Mouse (Mus musculus) heart, embryonic 14.5 days (tissue): ENCODE measurements around the gene Abcg5. TPM values are rescaled to one million over a fixed set of nuclear protein-coding genes. Genes with fewer than 3 reads are reported as not detected.

ENCODE experiments used
- ATAC-seq: fragments of 200-750 bp; cut with Nextera tagmentation; 2 replicates; pipeline ENCODE4 v1.8.0; 2017; ENCODE audit warnings: low read depth, moderate TSS enrichment; ENCODE audit not compliant: insufficient number of reproducible peaks, insufficient read depth, low FRiP score
- H3K27ac ChIP-seq, 2 experiments: fragments of 200-500 bp in 1 of 2; fragments of 300-500 bp in 1 of 2; sonication (generic) in 1 of 2; replicated peaks in 1 of 2; 2 replicates each; pipeline ENCODE4 v1.5.1; 2012 to 2014; ENCODE audit warnings: low read depth in 2 of 2, low read length in 2 of 2, control low read depth in 1 of 2, mild to moderate bottlenecking in 1 of 2, mixed read lengths in 1 of 2; ENCODE audit not compliant: control insufficient read depth in 1 of 2, insufficient read depth in 1 of 2
- H3K27me3 ChIP-seq: fragments of 300-500 bp; sonication (generic); 2 replicates; pipeline ENCODE4 v1.6.1; 2014; ENCODE audit warnings: mild to moderate bottlenecking, low read length, control low read depth; ENCODE audit not compliant: control insufficient read depth, insufficient read depth
- H3K36me3 ChIP-seq: fragments of 300-500 bp; sonication (generic); 2 replicates; pipeline ENCODE4 v1.6.1; 2014; ENCODE audit warnings: mild to moderate bottlenecking, control low read depth, low read length, mixed read lengths; ENCODE audit not compliant: control insufficient read depth, insufficient read depth
- H3K4me1 ChIP-seq, 2 experiments: fragments of 200-500 bp in 1 of 2; fragments of 300-500 bp in 1 of 2; sonication (generic) in 1 of 2; 2 replicates each; pipeline ENCODE4 v1.6.1; 2012 to 2014; ENCODE audit warnings: low read length in 2 of 2, control low read depth in 1 of 2, mixed read lengths in 1 of 2; ENCODE audit not compliant: control insufficient read depth in 2 of 2, insufficient read depth in 2 of 2
- H3K4me2 ChIP-seq: fragments of 300-500 bp; sonication (generic); 2 replicates; pipeline ENCODE4 v1.6.1; 2014; ENCODE audit warnings: mild to moderate bottlenecking, low read length
- H3K4me3 ChIP-seq, 2 experiments: fragments of 200-500 bp in 1 of 2; fragments of 300-500 bp in 1 of 2; sonication (generic) in 1 of 2; 2 replicates each; pipeline ENCODE4 v1.5.1; 2012 to 2014; ENCODE audit warnings: low read length in 2 of 2, mild to moderate bottlenecking in 2 of 2, control low read depth in 1 of 2, low read depth in 1 of 2, moderate library complexity in 1 of 2; ENCODE audit not compliant: control insufficient read depth in 1 of 2, insufficient read depth in 1 of 2
- H3K9ac ChIP-seq: fragments of 300-500 bp; sonication (generic); 2 replicates; pipeline ENCODE4 v1.6.1; 2014; ENCODE audit warnings: mild to moderate bottlenecking, low read length
- H3K9me3 ChIP-seq: fragments of 300-500 bp; sonication (generic); 2 replicates; pipeline ENCODE4 v1.6.1; 2016; ENCODE audit warnings: low read length, control low read depth; ENCODE audit not compliant: control insufficient read depth
- WGBS: fragments of 180-500 bp; shearing (Covaris S2); extraction: QIAGEN DNeasy Blood & Tissue Kit; methylation state at CpG from one replicate; pipeline ENCODE4 v1.1.7; 2014; 5-methylcytosine and 5-hydroxymethylcytosine counted together
- polyA plus RNA-seq: library from polyadenylated mRNA; unstranded; fragments of >200 nt; fragmentation: Nextera tagmentation; extraction: Ambion mirVana; gene quantifications from 2 replicates; pipeline ENCODE4 v1.2.1, GENCODE M21; 2014

Gene Abcg5
- polyA plus RNA-seq, 1 experiment from 2014 or later = 0.27 TPM

- no peak overlapping the region for H3K4me2 ChIP-seq
- H3K36me3 ChIP-seq = 0 out of 2 replicates have a peak, but pooled peaks cover 4% of the 10 kb centered on the region
- 24% methylated on average over 5 of the region's 5 CpGs for WGBS
These were observed 15.9 kb upstream of the Abcg5 start for GRCm38 (mm10) chr17:84698727-84699126.

GRCm38 (mm10) chr17:84696537-84696936, 13.7 kb upstream of the Abcg5 start:
- H3K4me1 ChIP-seq = no peaks in the 10 kb centered on the region; a peak in 2 of 4 replicates
- 69% methylated on average over 6 of the region's 6 CpGs for WGBS
- H3K9me3 ChIP-seq = no peaks in the 10 kb centered on the region
- no peaks in the 10 kb centered on the region for H3K36me3 ChIP-seq
- no peaks in the 10 kb centered on the region for H3K27me3 ChIP-seq
- H3K4me2 ChIP-seq = no peak overlapping the region
- H3K9ac ChIP-seq = no peak overlapping the region
- H3K4me3 ChIP-seq = no peak overlapping the region
- ATAC-seq = no peak
- H3K27ac ChIP-seq = no peak overlapping the region

More at GRCm38 (mm10) chr17:84698727-84699126, 15.9 kb upstream of the Abcg5 start:
- H3K27ac ChIP-seq = no peak overlapping the region
- no peak for ATAC-seq
- H3K4me3 ChIP-seq = no peak overlapping the region
- H3K4me1 ChIP-seq = no peaks in the 10 kb centered on the region
- no peaks in the 10 kb centered on the region for H3K9me3 ChIP-seq
- no peak overlapping the region for H3K9ac ChIP-seq
- H3K27me3 ChIP-seq = no peaks in the 10 kb centered on the region

GRCm38 (mm10) chr17:84693741-84694140, 10.9 kb upstream of the Abcg5 start:
- Histone ChIP-seq H3K9ac (no peak overlapping the region), H3K27ac (no peak overlapping the region), H3K4me3 (no peak overlapping the region), H3K9me3 (no peaks in the 10 kb centered on the region), H3K36me3 (no peaks in the 10 kb centered on the region), H3K4me1 (no peaks in the 10 kb centered on the region; a peak in 2 of 4 replicates), H3K27me3 (no peaks in the 10 kb centered on the region), H3K4me2 (no peak overlapping the region)
- 67% methylated on average over 2 of the region's 2 CpGs for WGBS
- no peak for ATAC-seq

- H3K27ac ChIP-seq = no peak overlapping the region
- H3K4me2 ChIP-seq = no peak overlapping the region
- no peaks in the 10 kb centered on the region for H3K36me3 ChIP-seq
- WGBS = 78% methylated on average over 5 of the region's 5 CpGs
- H3K4me1 ChIP-seq = no peaks in the 10 kb centered on the region; a peak in 2 of 4 replicates
- H3K27me3 ChIP-seq = no peaks in the 10 kb centered on the region
- ATAC-seq = no peak
- H3K9me3 ChIP-seq = no peaks in the 10 kb centered on the region
- no peak overlapping the region for H3K4me3 ChIP-seq
- H3K9ac ChIP-seq = no peak overlapping the region
These were observed 7.3 kb upstream of the Abcg5 start for GRCm38 (mm10) chr17:84690111-84690510.

- H3K9ac ChIP-seq = no peak overlapping the region
- H3K4me3 ChIP-seq = no peak overlapping the region
- WGBS = 79% methylated on average over 5 of the region's 5 CpGs
- H3K27me3 ChIP-seq = no peaks in the 10 kb centered on the region
- no peak for ATAC-seq
- H3K36me3 ChIP-seq = no peaks in the 10 kb centered on the region
- no peak overlapping the region for H3K4me2 ChIP-seq
- no peak overlapping the region for H3K27ac ChIP-seq
- H3K9me3 ChIP-seq = no peaks in the 10 kb centered on the region
- H3K4me1 ChIP-seq = no peaks in the 10 kb centered on the region; a peak in 2 of 4 replicates
These were observed 6.5 kb upstream of the Abcg5 start for GRCm38 (mm10) chr17:84689316-84689715.

GRCm38 (mm10) chr17:84688834-84689233, 6.0 kb upstream of the Abcg5 start:
- no peaks in the 10 kb centered on the region for H3K9me3 ChIP-seq
- ATAC-seq = no peak
- 79% methylated on average over 11 of the region's 11 CpGs for WGBS
- no peak overlapping the region for H3K4me3 ChIP-seq
- H3K9ac ChIP-seq = no peak overlapping the region
- no peaks in the 10 kb centered on the region for H3K27me3 ChIP-seq
- H3K4me2 ChIP-seq = no peak overlapping the region
- no peaks in the 10 kb centered on the region; a peak in 2 of 4 replicates for H3K4me1 ChIP-seq
- no peak overlapping the region for H3K27ac ChIP-seq
- H3K36me3 ChIP-seq = no peaks in the 10 kb centered on the region

GRCm38 (mm10) chr17:84687994-84688393, 5.2 kb upstream of the Abcg5 start:
- no peaks in the 10 kb centered on the region for H3K27me3 ChIP-seq
- no peak overlapping the region for H3K4me2 ChIP-seq
- H3K9ac ChIP-seq = no peak overlapping the region
- H3K9me3 ChIP-seq = no peaks in the 10 kb centered on the region
- no peaks in the 10 kb centered on the region for H3K36me3 ChIP-seq
- H3K4me3 ChIP-seq = no peak overlapping the region
- WGBS = 77% methylated on average over 5 of the region's 5 CpGs
- ATAC-seq = no peak
- no peaks in the 10 kb centered on the region; a peak in 2 of 4 replicates for H3K4me1 ChIP-seq
- no peak overlapping the region for H3K27ac ChIP-seq

GRCm38 (mm10) chr17:84685286-84685685, 2.5 kb upstream of the Abcg5 start:
- Histone ChIP-seq H3K4me2 (no peak overlapping the region), H3K9ac (no peak overlapping the region), H3K4me1 (no peaks in the 10 kb centered on the region), H3K9me3 (no peaks in the 10 kb centered on the region), H3K4me3 (no peak overlapping the region), H3K36me3 (no peaks in the 10 kb centered on the region), H3K27ac (no peak overlapping the region), H3K27me3 (no peaks in the 10 kb centered on the region)
- WGBS = 61% methylated on average over 4 of the region's 4 CpGs
- ATAC-seq = no peak
